Mouse (Mus musculus) liver, postnatal 0 days (tissue): ENCODE measurements around the gene Stard13.

ENCODE experiments used
- CTCF ChIP-seq: sonication (generic); IDR thresholded peaks from 2 replicates; pipeline ENCODE4 v1.5.1; 2016; ENCODE audit warnings: antibody characterized with exemption, low read depth
- EP300 ChIP-seq: IDR thresholded peaks from 2 replicates; pipeline ENCODE4 v1.6.1; 2016; ENCODE audit warnings: antibody characterized with exemption, low read depth, mild to moderate bottlenecking

GRCm38 (mm10) chr5:151104354-151105053 lies 129.1 kb downstream of the Stard13 start:
- TF ChIP-seq CTCF: no peak
- no peak for TF ChIP-seq EP300
